Mouse (Mus musculus) embryo, embryonic 9.5 days (tissue): ENCODE results near the gene Olfr871.
"Not testable (repeated sequence)": the region's sequence is repeated elsewhere in the genome, so short reads cannot be mapped to it uniquely, and the experiment has no call there.

ENCODE experiments used
- DNase-seq: peaks from one replicate; pipeline ENCODE4 v3.0.0-alpha.2; 2017; ENCODE audit errors: extremely low spot score

Gene Olfr871

GRCm38 (mm10) chr9:20211907-20212306 is at the start of gene Olfr871:
TSS of gene Olfr871 (plus strand) at chr9:20212207.
- no peak for DNase-seq

- DNase-seq, result no peak
Observed at GRCm38 (mm10) chr9:20173957-20174356, 38.0 kb upstream of the Olfr871 start, which contains the start of gene Olfr870. TSS of gene Olfr870 (minus strand) at chr9:20174057.

- no peak for DNase-seq
Observed at GRCm38 (mm10) chr9:20179463-20179862, 32.5 kb upstream of the Olfr871 start.

- no peak for DNase-seq
Observed at GRCm38 (mm10) chr9:20202131-20202530, 9.9 kb upstream of the Olfr871 start.

GRCm38 (mm10) chr9:20203413-20203984 is 8.5 kb upstream of the Olfr871 start:
- DNase-seq, result not testable (repeated sequence)

GRCm38 (mm10) chr9:20210812-20211211 is 1.2 kb upstream of the Olfr871 start:
- DNase-seq, result no peak

GRCm38 (mm10) chr9:20211477-20211876 is 530 bp upstream of the Olfr871 start:
- no peak for DNase-seq

- no peak for DNase-seq
Observed at GRCm38 (mm10) chr9:20236819-20237218, 24.8 kb downstream of the Olfr871 start, which contains the start of gene Olfr872. TSS of gene Olfr872 (plus strand) at chr9:20237119.

GRCm38 (mm10) chr9:20237378-20237777 is 25.4 kb downstream of the Olfr871 start:
- no peak for DNase-seq
